Mouse (Mus musculus): ENCODE measurements around the gene Cep164. TPM values are rescaled to one million over a fixed set of nuclear protein-coding genes. Genes with fewer than 3 reads are reported as not detected.
A peak's percentile ranks its signal among the peaks of the same experiment; 100 is the strongest.

Gene Cep164
- polyA plus RNA-seq, 1 experiment from 2014 or later: 6.1 TPM

GRCm38 (mm10) chr9:45840331-45840730, 11.8 kb upstream of the Cep164 start:
- Histone ChIP-seq H3K4me2 (ENCODE audit: low read depth, low read length) (peak overlapping the region; percentile 86), H3K27ac (ENCODE audit: low read depth) (peak overlapping the region; percentile 36; the same call in 1 of the 2 replicates), H3K27me3 (ENCODE audit: insufficient read depth, low read length) (no peaks in the 10 kb centered on the region), H3K4me3 (ENCODE audit: low read depth, low read length) (peak overlapping the region; percentile 75), H3K36me3 (replicated peaks; ENCODE audit: insufficient read depth, low read length) (no peaks in the 10 kb centered on the region), H3K4me1 (ENCODE audit: insufficient read depth) (peaks cover 31% of the 10 kb centered on the region), H3K9ac (replicated peaks) (peak overlapping the region; percentile 85), H3K9me3 (ENCODE audit: low read length) (no peaks in the 10 kb centered on the region)
- no peak for ATAC-seq
- DNase-seq: no peak
- TF ChIP-seq EP300 (IDR thresholded peaks at IDR 0.05; ENCODE audit: low read depth): no peak
- TF ChIP-seq CTCF (IDR thresholded peaks at IDR 0.05; ENCODE audit: low read depth): no peak
- WGBS (ENCODE audit: insufficient replicate concordance): 58% methylated on average over 5 of the region's 5 CpGs

- H3K36me3 ChIP-seq (replicated peaks; ENCODE audit: insufficient read depth, low read length): no peaks in the 10 kb centered on the region
- WGBS (ENCODE audit: insufficient replicate concordance): 52% methylated on average over 7 of the region's 7 CpGs
- H3K4me2 ChIP-seq (ENCODE audit: low read depth, low read length): peak overlapping the region; percentile 86
- peaks cover 31% of the 10 kb centered on the region for H3K4me1 ChIP-seq (ENCODE audit: insufficient read depth)
- DNase-seq (no peak), ATAC-seq (peak; percentile 48)
- peak overlapping the region; percentile 36; the same call in 1 of the 2 replicates for H3K27ac ChIP-seq (ENCODE audit: low read depth)
- TF ChIP-seq EP300 (IDR thresholded peaks at IDR 0.05; ENCODE audit: low read depth) (no peak), CTCF (IDR thresholded peaks at IDR 0.05; ENCODE audit: low read depth) (no peak)
- H3K9ac ChIP-seq (replicated peaks): peak overlapping the region; percentile 85
- H3K4me3 ChIP-seq (ENCODE audit: low read depth, low read length): peak overlapping the region; percentile 75
- H3K27me3 ChIP-seq (ENCODE audit: insufficient read depth, low read length): no peaks in the 10 kb centered on the region
- H3K9me3 ChIP-seq (ENCODE audit: low read length): no peaks in the 10 kb centered on the region
Observed at GRCm38 (mm10) chr9:45839982-45840300, 11.4 kb upstream of the Cep164 start.

DNA sequence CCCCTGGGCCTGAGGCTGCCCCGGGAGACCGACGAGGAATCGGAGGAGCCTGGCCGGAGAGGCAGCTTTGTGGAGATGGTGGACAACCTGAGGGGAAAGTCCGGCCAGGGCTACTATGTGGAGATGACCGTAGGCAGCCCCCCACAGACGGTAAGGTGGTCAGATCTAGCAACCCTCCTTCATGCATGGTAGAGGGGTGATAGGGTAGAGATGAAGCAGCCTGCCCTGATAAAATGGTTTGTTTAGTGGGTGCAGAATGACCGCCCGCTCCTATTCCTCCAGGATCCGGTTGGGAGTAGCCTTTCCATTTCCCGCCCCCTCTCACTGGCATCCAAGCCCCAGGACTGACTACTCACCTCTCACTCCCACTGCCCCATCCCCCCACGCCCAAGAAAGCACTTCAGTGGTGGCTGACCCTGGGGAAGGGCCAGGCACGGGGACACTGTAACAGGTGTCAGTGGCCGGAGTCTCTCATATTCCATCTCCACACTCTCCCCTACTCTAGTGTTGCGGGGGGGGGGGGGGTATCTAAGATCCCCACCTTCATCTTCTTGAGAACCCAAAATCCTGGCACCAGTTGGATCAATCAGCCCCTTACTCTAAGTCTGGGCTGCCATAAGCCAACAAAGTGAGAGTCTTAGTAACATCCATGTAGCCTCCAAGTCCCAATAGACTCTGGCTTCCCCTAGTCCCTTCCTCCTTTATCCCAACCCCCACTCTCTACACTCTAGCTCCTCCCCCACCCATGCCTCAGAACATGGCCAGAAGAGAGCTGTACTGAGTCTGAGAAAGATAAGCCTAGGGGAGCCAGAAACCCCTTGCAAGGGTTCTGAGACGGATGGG, 10.9 kb upstream of the Cep164 start:
- Histone ChIP-seq H3K4me2 (ENCODE audit: low read depth, low read length) (peak overlapping the region; percentile 86), H3K36me3 (replicated peaks; ENCODE audit: insufficient read depth, low read length) (no peaks in the 10 kb centered on the region), H3K27me3 (ENCODE audit: insufficient read depth, low read length) (no peaks in the 10 kb centered on the region), H3K27ac (ENCODE audit: low read depth) (peak overlapping the region; percentile 67), H3K9ac (replicated peaks) (peak overlapping the region; percentile 85), H3K4me3 (ENCODE audit: low read depth, low read length) (peak overlapping the region; percentile 75), H3K9me3 (ENCODE audit: low read length) (no peaks in the 10 kb centered on the region), H3K4me1 (ENCODE audit: insufficient read depth) (peaks cover 31% of the 10 kb centered on the region)
- 21% methylated on average over 16 of the region's 17 CpGs for WGBS (ENCODE audit: insufficient replicate concordance)
- peak; percentile 39 for DNase-seq
- TF ChIP-seq CTCF (IDR thresholded peaks at IDR 0.05; ENCODE audit: low read depth): no peak
- TF ChIP-seq EP300 (IDR thresholded peaks at IDR 0.05; ENCODE audit: low read depth): no peak
- ATAC-seq: peak; percentile 56

GRCm38 (mm10) chr9:45838434-45839138, 10.1 kb upstream of the Cep164 start, which contains the start of gene Bace1:
TSS of gene Bace1 (plus strand) at chr9:45838580.
- H3K4me1 ChIP-seq (ENCODE audit: insufficient read depth): peaks cover 25% of the 10 kb centered on the region
- ATAC-seq (peak; percentile 52), DNase-seq (peak; percentile 60)
- TF ChIP-seq EP300 (IDR thresholded peaks at IDR 0.05; ENCODE audit: low read depth) (no peak), CTCF (IDR thresholded peaks at IDR 0.05; ENCODE audit: low read depth) (peak; percentile 37)
- no peaks in the 10 kb centered on the region for H3K27me3 ChIP-seq (ENCODE audit: insufficient read depth, low read length)
- peak within 1 kb of the TSS; percentile 67 for H3K27ac ChIP-seq (ENCODE audit: low read depth)
- peak within 1 kb of the TSS; percentile 85 for H3K9ac ChIP-seq (replicated peaks)
- H3K9me3 ChIP-seq (ENCODE audit: low read length): no peaks in the 10 kb centered on the region
- H3K36me3 ChIP-seq (replicated peaks; ENCODE audit: insufficient read depth, low read length): no peaks in the 10 kb centered on the region
- peak within 1 kb of the TSS; percentile 86 for H3K4me2 ChIP-seq (ENCODE audit: low read depth, low read length)
- peak within 1 kb of the TSS; percentile 75 for H3K4me3 ChIP-seq (ENCODE audit: low read depth, low read length)
- WGBS (ENCODE audit: insufficient replicate concordance): 1% methylated on average over 40 of the region's 40 CpGs

- TF ChIP-seq CTCF (IDR thresholded peaks at IDR 0.05; ENCODE audit: low read depth): no peak
- no peak for TF ChIP-seq EP300 (IDR thresholded peaks at IDR 0.05; ENCODE audit: low read depth)
- no peaks in the 10 kb centered on the region for H3K27me3 ChIP-seq (ENCODE audit: insufficient read depth, low read length)
- DNase-seq (no peak), ATAC-seq (no peak)
- no peak overlapping the region for H3K9ac ChIP-seq (replicated peaks)
- 27% methylated on average over 4 of the region's 4 CpGs for WGBS (ENCODE audit: insufficient replicate concordance)
- no peaks in the 10 kb centered on the region for H3K9me3 ChIP-seq (ENCODE audit: low read length)
- peaks cover 20% of the 10 kb centered on the region for H3K4me1 ChIP-seq (ENCODE audit: insufficient read depth)
- peak overlapping the region; percentile 86 for H3K4me2 ChIP-seq (ENCODE audit: low read depth, low read length)
- no peaks in the 10 kb centered on the region for H3K36me3 ChIP-seq (replicated peaks; ENCODE audit: insufficient read depth, low read length)
- H3K27ac ChIP-seq (ENCODE audit: low read depth): no peak overlapping the region
- H3K4me3 ChIP-seq (ENCODE audit: low read depth, low read length): peak overlapping the region; percentile 75
Observed at GRCm38 (mm10) chr9:45838069-45838433, 9.6 kb upstream of the Cep164 start.

GRCm38 (mm10) chr9:45833461-45833860, 5.0 kb upstream of the Cep164 start:
- 80% methylated on average over 2 of the region's 2 CpGs for WGBS (ENCODE audit: insufficient replicate concordance)
- no peaks in the 10 kb centered on the region for H3K36me3 ChIP-seq (replicated peaks; ENCODE audit: insufficient read depth, low read length)
- no peak overlapping the region for H3K4me3 ChIP-seq (ENCODE audit: low read depth, low read length)
- ATAC-seq (no peak), DNase-seq (no peak)
- H3K9ac ChIP-seq (replicated peaks): no peak overlapping the region
- no peaks in the 10 kb centered on the region for H3K27me3 ChIP-seq (ENCODE audit: insufficient read depth, low read length)
- no peaks in the 10 kb centered on the region; the same call in 1 of the 2 replicates for H3K4me1 ChIP-seq (ENCODE audit: insufficient read depth)
- H3K4me2 ChIP-seq (ENCODE audit: low read depth, low read length): no peak overlapping the region
- no peak overlapping the region for H3K27ac ChIP-seq (ENCODE audit: low read depth)
- no peak for TF ChIP-seq EP300 (IDR thresholded peaks at IDR 0.05; ENCODE audit: low read depth)
- H3K9me3 ChIP-seq (ENCODE audit: low read length): peaks cover 6% of the 10 kb centered on the region
